Mouse (Mus musculus): ENCODE data around the gene Gse1.

The Gse1 gene

GRCm38 (mm10) chr8:120466266-120466665, 238.0 kb downstream of the Gse1 start:
- no peaks in the 10 kb centered on the region for H3K36me3 ChIP-seq (ENCODE audit: control insufficient read depth, insufficient read depth, low read length, poor library complexity, severe bottlenecking)
- DNase-seq (ENCODE audit: low read depth, low spot score) = no peak
- no peaks in the 10 kb centered on the region for H3K27me3 ChIP-seq (ENCODE audit: control insufficient read depth, insufficient read depth, low read length, poor library complexity, severe bottlenecking)

- no peak for DNase-seq (ENCODE audit: low read depth, low spot score)
- H3K36me3 ChIP-seq (ENCODE audit: control insufficient read depth, insufficient read depth, low read length, poor library complexity, severe bottlenecking) = no peaks in the 10 kb centered on the region
- H3K27me3 ChIP-seq (ENCODE audit: control insufficient read depth, insufficient read depth, low read length, poor library complexity, severe bottlenecking) = no peaks in the 10 kb centered on the region
Observed at GRCm38 (mm10) chr8:120467598-120467997, 239.3 kb downstream of the Gse1 start.

GRCm38 (mm10) chr8:120470170-120470569, 241.9 kb downstream of the Gse1 start:
- H3K27me3 ChIP-seq (ENCODE audit: control insufficient read depth, insufficient read depth, low read length, poor library complexity, severe bottlenecking) = 0 out of 2 replicates have a peak, but pooled peaks cover 2% of the 10 kb centered on the region
- no peak for DNase-seq (ENCODE audit: low read depth, low spot score)
- no peaks in the 10 kb centered on the region for H3K36me3 ChIP-seq (ENCODE audit: control insufficient read depth, insufficient read depth, low read length, poor library complexity, severe bottlenecking)

GRCm38 (mm10) chr8:120471166-120471565, 242.9 kb downstream of the Gse1 start:
- 0 out of 2 replicates have a peak, but pooled peaks cover 2% of the 10 kb centered on the region for H3K27me3 ChIP-seq (ENCODE audit: control insufficient read depth, insufficient read depth, low read length, poor library complexity, severe bottlenecking)
- peak; percentile 59 for DNase-seq (ENCODE audit: low read depth, low spot score)

DNA sequence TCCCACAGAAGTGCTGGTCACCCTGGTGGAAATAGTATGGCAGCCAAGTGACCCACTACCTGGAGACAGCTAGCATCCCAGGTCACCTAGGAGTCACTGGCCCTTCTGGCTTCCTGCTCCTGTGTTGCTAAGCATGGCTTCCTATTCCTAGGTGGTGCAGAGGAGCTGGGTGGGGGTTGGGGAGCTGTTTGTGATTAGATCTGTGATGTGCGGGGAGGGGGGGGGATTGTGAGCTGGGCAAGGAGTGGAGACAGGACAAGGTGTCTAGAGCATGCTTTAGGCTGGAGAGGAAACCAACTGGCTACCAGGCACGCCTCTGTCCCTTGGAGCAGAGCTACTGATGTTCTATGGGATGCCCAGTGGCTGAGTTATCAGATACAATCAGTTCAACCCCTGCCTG, 243.5 kb downstream of the Gse1 start:
- no peak for DNase-seq (ENCODE audit: low read depth, low spot score)
- Histone ChIP-seq H3K27me3 (ENCODE audit: control insufficient read depth, insufficient read depth, low read length, poor library complexity, severe bottlenecking) (0 out of 2 replicates have a peak, but pooled peaks cover 2% of the 10 kb centered on the region), H3K36me3 (ENCODE audit: control insufficient read depth, insufficient read depth, low read length, poor library complexity, severe bottlenecking) (no peaks in the 10 kb centered on the region)

More at GRCm38 (mm10) chr8:120471166-120471565, 242.9 kb downstream of the Gse1 start:
- H3K36me3 ChIP-seq (ENCODE audit: control insufficient read depth, insufficient read depth, low read length, poor library complexity, severe bottlenecking) = no peaks in the 10 kb centered on the region

DNA sequence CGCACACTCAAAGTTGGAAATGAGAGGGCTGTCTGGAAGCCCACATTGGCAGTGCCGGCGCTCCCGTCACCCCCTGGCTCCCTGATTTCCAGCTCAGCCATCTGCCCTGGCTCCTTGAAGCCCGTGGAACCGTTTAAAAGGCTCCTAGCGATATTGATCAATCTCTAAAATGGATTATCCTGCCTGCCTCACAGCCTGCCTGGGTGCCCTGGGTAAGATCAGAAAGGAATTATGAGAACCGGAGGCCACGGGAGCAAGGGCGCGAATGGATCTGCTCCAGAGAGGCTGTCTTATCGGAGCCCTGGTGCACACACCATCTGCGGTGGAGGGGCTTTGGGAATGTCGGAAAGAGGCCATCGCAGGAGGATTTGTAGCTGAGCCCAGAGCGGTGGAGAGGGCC, 244.0 kb downstream of the Gse1 start:
- no peaks in the 10 kb centered on the region for H3K36me3 ChIP-seq (ENCODE audit: control insufficient read depth, insufficient read depth, low read length, poor library complexity, severe bottlenecking)
- 0 out of 2 replicates have a peak, but pooled peaks cover 2% of the 10 kb centered on the region for H3K27me3 ChIP-seq (ENCODE audit: control insufficient read depth, insufficient read depth, low read length, poor library complexity, severe bottlenecking)
- DNase-seq (ENCODE audit: low read depth, low spot score) = no peak

GRCm38 (mm10) chr8:120473729-120474364, 245.6 kb downstream of the Gse1 start:
- Histone ChIP-seq H3K27me3 (ENCODE audit: control insufficient read depth, insufficient read depth, low read length, poor library complexity, severe bottlenecking) (0 out of 2 replicates have a peak, but pooled peaks cover 2% of the 10 kb centered on the region), H3K36me3 (ENCODE audit: control insufficient read depth, insufficient read depth, low read length, poor library complexity, severe bottlenecking) (no peaks in the 10 kb centered on the region)
- DNase-seq (ENCODE audit: low read depth, low spot score) = no peak

- DNase-seq (ENCODE audit: low read depth, low spot score) = no peak
- no peaks in the 10 kb centered on the region for H3K36me3 ChIP-seq (ENCODE audit: control insufficient read depth, insufficient read depth, low read length, poor library complexity, severe bottlenecking)
Observed at GRCm38 (mm10) chr8:120474496-120475235, 246.4 kb downstream of the Gse1 start.

GRCm38 (mm10) chr8:120475462-120476201, 247.4 kb downstream of the Gse1 start:
- Histone ChIP-seq H3K27me3 (ENCODE audit: control insufficient read depth, insufficient read depth, low read length, poor library complexity, severe bottlenecking) (0 out of 2 replicates have a peak, but pooled peaks cover 2% of the 10 kb centered on the region), H3K36me3 (ENCODE audit: control insufficient read depth, insufficient read depth, low read length, poor library complexity, severe bottlenecking) (no peaks in the 10 kb centered on the region)
- DNase-seq (ENCODE audit: low read depth, low spot score) = peak; percentile 57

More at GRCm38 (mm10) chr8:120474496-120475235, 246.4 kb downstream of the Gse1 start:
- 0 out of 2 replicates have a peak, but pooled peaks cover 2% of the 10 kb centered on the region for H3K27me3 ChIP-seq (ENCODE audit: control insufficient read depth, insufficient read depth, low read length, poor library complexity, severe bottlenecking)

DNA sequence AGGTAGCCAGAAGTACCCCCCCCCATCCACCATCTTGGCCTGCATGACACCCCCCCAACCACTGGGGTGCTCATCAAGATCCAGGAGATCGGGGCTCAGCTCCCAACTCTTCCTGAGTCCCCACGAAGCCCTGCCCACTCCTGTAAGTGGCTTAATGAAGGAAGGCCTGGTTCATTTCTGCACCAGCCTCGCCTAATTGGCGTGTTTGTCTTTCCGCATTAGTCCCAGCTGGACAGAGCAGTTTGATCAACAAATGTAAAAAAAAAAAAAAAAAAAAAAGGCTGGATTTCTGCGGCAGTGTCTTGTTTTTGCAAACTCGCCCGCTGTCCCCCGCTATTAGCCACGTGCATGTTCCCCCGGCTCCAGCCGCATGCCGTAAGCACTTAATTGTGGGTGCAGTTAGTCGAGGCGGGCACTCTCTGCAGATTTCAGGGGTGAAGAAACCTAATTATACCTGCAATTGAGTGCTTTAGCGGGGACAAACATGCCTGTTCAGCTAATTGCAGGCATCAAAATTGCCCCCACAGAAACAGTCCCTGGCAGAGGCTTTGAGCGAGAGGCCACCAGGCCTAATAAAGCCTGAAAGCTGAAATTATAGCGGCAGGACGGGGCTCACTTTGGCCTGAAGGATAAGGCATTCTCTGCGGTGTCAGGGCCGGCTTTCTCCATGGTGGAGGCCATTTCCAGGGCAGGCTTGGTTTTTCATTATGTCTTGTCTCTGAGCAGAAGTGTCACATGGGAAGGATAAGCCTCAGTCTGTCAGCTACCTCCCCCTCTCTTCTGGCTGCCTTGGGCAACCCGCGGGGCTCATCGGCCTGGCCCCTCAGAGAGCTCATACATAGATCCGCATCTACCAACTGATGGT, 248.7 kb downstream of the Gse1 start:
- no peak for DNase-seq (ENCODE audit: low read depth, low spot score)
- Histone ChIP-seq H3K27me3 (ENCODE audit: control insufficient read depth, insufficient read depth, low read length, poor library complexity, severe bottlenecking) (0 out of 2 replicates have a peak, but pooled peaks cover 2% of the 10 kb centered on the region), H3K36me3 (ENCODE audit: control insufficient read depth, insufficient read depth, low read length, poor library complexity, severe bottlenecking) (no peaks in the 10 kb centered on the region)

DNA sequence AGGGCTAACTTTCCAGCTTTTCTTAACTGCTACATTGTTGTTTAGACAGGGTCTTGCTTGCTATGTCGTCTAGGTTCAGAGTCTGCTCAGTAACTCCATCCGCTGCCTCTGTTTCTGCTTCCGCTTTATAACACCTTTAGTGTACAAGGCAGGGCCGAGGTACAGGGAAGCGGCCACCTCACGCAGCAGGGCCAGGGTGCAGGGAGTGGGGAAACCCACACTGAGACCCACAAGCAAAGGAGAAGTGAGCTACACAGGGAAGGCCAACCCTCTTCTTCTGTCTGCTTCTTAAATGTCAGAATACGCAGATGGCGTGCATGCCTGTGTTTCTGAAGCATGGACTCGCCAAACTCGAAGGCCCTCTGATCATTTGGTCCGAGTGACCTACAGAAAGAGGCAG, 250.5 kb downstream of the Gse1 start:
- no peaks in the 10 kb centered on the region for H3K36me3 ChIP-seq (ENCODE audit: control insufficient read depth, insufficient read depth, low read length, poor library complexity, severe bottlenecking)
- DNase-seq (ENCODE audit: low read depth, low spot score) = no peak
- 0 out of 2 replicates have a peak, but pooled peaks cover under 1% of the 10 kb centered on the region for H3K27me3 ChIP-seq (ENCODE audit: control insufficient read depth, insufficient read depth, low read length, poor library complexity, severe bottlenecking)

GRCm38 (mm10) chr8:120479691-120480090, 251.4 kb downstream of the Gse1 start:
- Histone ChIP-seq H3K36me3 (ENCODE audit: control insufficient read depth, insufficient read depth, low read length, poor library complexity, severe bottlenecking) (no peaks in the 10 kb centered on the region), H3K27me3 (ENCODE audit: control insufficient read depth, insufficient read depth, low read length, poor library complexity, severe bottlenecking) (no peaks in the 10 kb centered on the region)
- no peak for DNase-seq (ENCODE audit: low read depth, low spot score)

DNA sequence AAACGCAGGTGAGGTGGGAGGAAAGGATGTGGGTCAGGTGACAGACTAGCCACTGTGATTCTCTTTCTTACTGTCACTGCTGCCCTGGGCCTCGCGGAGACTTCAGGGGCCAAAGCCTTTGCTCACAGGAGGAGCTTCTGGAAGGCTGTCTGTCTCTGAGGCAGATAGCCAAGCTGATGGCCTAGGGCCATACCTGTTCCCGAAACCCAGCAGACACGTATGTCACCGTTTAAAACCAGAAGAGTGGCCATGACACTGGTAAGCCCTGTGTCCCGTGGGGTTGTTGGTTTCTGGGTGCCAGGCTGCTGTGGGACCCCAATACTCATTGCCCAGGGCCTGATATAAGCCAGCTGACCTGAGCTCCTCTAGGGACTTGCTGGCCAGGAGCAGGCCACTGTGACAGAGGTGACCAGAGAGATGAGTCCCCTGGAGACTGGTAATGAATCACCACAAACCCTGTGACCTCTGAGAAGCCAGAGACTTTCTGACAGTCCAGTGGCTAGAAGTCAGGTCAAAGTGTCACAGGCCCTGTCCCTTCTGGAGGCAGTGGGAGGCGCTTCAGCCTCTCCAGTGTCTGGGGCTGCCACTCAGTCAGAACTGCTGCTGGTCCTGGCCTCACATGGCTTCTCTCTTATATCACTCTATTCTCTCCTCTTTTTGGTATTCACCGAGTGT, 253.9 kb downstream of the Gse1 start:
- H3K36me3 ChIP-seq (ENCODE audit: control insufficient read depth, insufficient read depth, low read length, poor library complexity, severe bottlenecking) = no peaks in the 10 kb centered on the region
- no peak for DNase-seq (ENCODE audit: low read depth, low spot score)
- H3K27me3 ChIP-seq (ENCODE audit: control insufficient read depth, insufficient read depth, low read length, poor library complexity, severe bottlenecking) = no peaks in the 10 kb centered on the region

Data from splenic B cell, adult 2 months (primary cell).